Mouse (Mus musculus): ENCODE measurements at regions not wholly inside any gene's neighbourhood (a gene's known extent, or its start where the extent isn't known, plus 50 kb on each side); places are given as distances from the start of the nearest gene placed in this dataset.

DNA sequence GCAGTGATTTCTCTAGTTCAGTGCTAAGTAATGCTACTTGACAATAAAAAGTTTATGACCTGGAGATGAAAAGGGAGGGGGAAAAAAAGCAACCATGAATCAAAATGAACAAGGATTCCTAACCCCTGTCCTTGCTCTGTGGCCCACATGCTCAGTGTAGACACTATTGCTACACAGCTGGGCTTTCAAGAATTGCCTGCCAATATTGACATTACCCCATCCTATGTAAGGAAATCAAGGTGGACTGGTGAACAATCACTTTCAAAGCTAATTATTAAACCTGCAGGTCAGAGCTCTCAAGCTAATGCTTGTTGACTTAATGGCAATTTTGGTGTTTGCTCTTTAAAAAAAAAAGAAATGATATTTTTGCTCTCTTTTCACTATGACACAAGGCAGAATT, 491.8 kb downstream of the Bcl11a start:
- no peak for DNase-seq (ENCODE audit: low spot score)
- H3K4me1 ChIP-seq = no peaks in the 10 kb centered on the region
- no peak overlapping the region for H3K27ac ChIP-seq (replicated peaks)
- H3K27me3 ChIP-seq (ENCODE audit: low read depth, poor library complexity, severe bottlenecking) = no peaks in the 10 kb centered on the region
- H3K4me3 ChIP-seq = no peak overlapping the region
- H3K9me3 ChIP-seq (replicated peaks) = no peaks in the 10 kb centered on the region
- H3K36me3 ChIP-seq = no peaks in the 10 kb centered on the region

- H3K4me1 ChIP-seq = no peaks in the 10 kb centered on the region
- no peaks in the 10 kb centered on the region for H3K36me3 ChIP-seq
- no peak overlapping the region for H3K27ac ChIP-seq (replicated peaks)
- no peaks in the 10 kb centered on the region for H3K27me3 ChIP-seq (ENCODE audit: low read depth, poor library complexity, severe bottlenecking)
- no peak for DNase-seq (ENCODE audit: low spot score)
- H3K4me3 ChIP-seq = no peak overlapping the region
- no peaks in the 10 kb centered on the region for H3K9me3 ChIP-seq (replicated peaks)
- WGBS = 83% methylated on average over 5 of the region's 5 CpGs
These were observed 535.7 kb downstream of the Bcl11a start for GRCm38 (mm10) chr11:24613529-24613928.

DNA sequence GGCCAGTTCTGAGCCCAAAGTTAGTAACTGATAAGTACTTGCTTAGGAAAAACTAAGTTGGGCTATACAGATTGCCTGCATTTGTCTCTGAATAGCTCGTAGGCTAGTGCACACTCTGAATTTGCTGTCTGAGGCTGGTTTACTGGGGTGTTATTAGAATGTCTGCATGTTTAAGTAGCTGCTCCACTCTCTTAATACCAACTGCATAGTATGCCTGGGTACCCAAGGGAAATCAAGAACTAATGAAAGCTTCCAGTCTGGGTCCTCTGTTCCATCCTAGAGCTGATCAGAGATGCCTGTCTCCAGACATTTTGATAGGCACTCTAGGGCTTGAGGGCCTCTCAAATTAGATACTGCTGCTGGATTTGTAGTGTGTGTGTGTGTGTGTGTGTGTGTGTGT, 537.6 kb downstream of the Bcl11a start:
- no peaks in the 10 kb centered on the region for H3K27me3 ChIP-seq (ENCODE audit: low read depth, poor library complexity, severe bottlenecking)
- H3K27ac ChIP-seq (replicated peaks) = no peak overlapping the region
- H3K9me3 ChIP-seq (replicated peaks) = no peaks in the 10 kb centered on the region
- no peak overlapping the region for H3K4me3 ChIP-seq
- DNase-seq (ENCODE audit: low spot score) = no peak
- no peaks in the 10 kb centered on the region for H3K36me3 ChIP-seq
- no peaks in the 10 kb centered on the region for H3K4me1 ChIP-seq
- 94% methylated on average over 1 of the region's 1 CpGs for WGBS

GRCm38 (mm10) chr11:24618586-24618985, 540.7 kb downstream of the Bcl11a start:
- H3K27me3 ChIP-seq (ENCODE audit: low read depth, poor library complexity, severe bottlenecking) = no peaks in the 10 kb centered on the region
- no peaks in the 10 kb centered on the region for H3K36me3 ChIP-seq
- no peak overlapping the region for H3K4me3 ChIP-seq
- no peak overlapping the region for H3K27ac ChIP-seq (replicated peaks)
- H3K4me1 ChIP-seq = no peaks in the 10 kb centered on the region
- DNase-seq (ENCODE audit: low spot score) = no peak
- WGBS = 85% methylated on average over 2 of the region's 2 CpGs
- H3K9me3 ChIP-seq (replicated peaks) = no peaks in the 10 kb centered on the region

GRCm38 (mm10) chr11:24619021-24619420, 541.2 kb downstream of the Bcl11a start:
- Histone ChIP-seq H3K4me1 (no peaks in the 10 kb centered on the region), H3K9me3 (replicated peaks) (no peaks in the 10 kb centered on the region), H3K27ac (replicated peaks) (no peak overlapping the region), H3K4me3 (no peak overlapping the region), H3K36me3 (no peaks in the 10 kb centered on the region), H3K27me3 (ENCODE audit: low read depth, poor library complexity, severe bottlenecking) (no peaks in the 10 kb centered on the region)
- WGBS = 86% methylated on average over 4 of the region's 4 CpGs
- no peak for DNase-seq (ENCODE audit: low spot score)

GRCm38 (mm10) chr11:24628619-24629018, 550.8 kb downstream of the Bcl11a start:
- H3K36me3 ChIP-seq = no peaks in the 10 kb centered on the region
- H3K4me3 ChIP-seq = no peak overlapping the region
- no peak overlapping the region for H3K27ac ChIP-seq (replicated peaks)
- H3K4me1 ChIP-seq = peaks cover 8% of the 10 kb centered on the region
- H3K27me3 ChIP-seq (ENCODE audit: low read depth, poor library complexity, severe bottlenecking) = no peaks in the 10 kb centered on the region
- 69% methylated on average over 5 of the region's 5 CpGs for WGBS
- DNase-seq (ENCODE audit: low spot score) = no peak
- no peaks in the 10 kb centered on the region for H3K9me3 ChIP-seq (replicated peaks)

- Histone ChIP-seq H3K27ac (replicated peaks) (no peak overlapping the region), H3K9me3 (replicated peaks) (no peaks in the 10 kb centered on the region), H3K4me3 (no peak overlapping the region), H3K4me1 (peaks cover 8% of the 10 kb centered on the region), H3K27me3 (ENCODE audit: low read depth, poor library complexity, severe bottlenecking) (no peaks in the 10 kb centered on the region), H3K36me3 (no peaks in the 10 kb centered on the region)
- DNase-seq (ENCODE audit: low spot score) = no peak
- WGBS = 66% methylated on average over 4 of the region's 4 CpGs
These were observed 551.6 kb downstream of the Bcl11a start for GRCm38 (mm10) chr11:24629431-24629830.

GRCm38 (mm10) chr11:24630403-24630900, 552.6 kb downstream of the Bcl11a start:
- Histone ChIP-seq H3K4me3 (no peak overlapping the region), H3K9me3 (replicated peaks) (no peaks in the 10 kb centered on the region), H3K27ac (replicated peaks) (no peak overlapping the region), H3K27me3 (ENCODE audit: low read depth, poor library complexity, severe bottlenecking) (no peaks in the 10 kb centered on the region), H3K36me3 (no peaks in the 10 kb centered on the region), H3K4me1 (peaks cover 14% of the 10 kb centered on the region)
- no peak for DNase-seq (ENCODE audit: low spot score)
- WGBS = 26% methylated on average over 1 of the region's 1 CpGs

- no peaks in the 10 kb centered on the region for H3K9me3 ChIP-seq (replicated peaks)
- H3K4me3 ChIP-seq = no peak overlapping the region
- no peaks in the 10 kb centered on the region for H3K36me3 ChIP-seq
- no peaks in the 10 kb centered on the region for H3K27me3 ChIP-seq (ENCODE audit: low read depth, poor library complexity, severe bottlenecking)
- WGBS = 86% methylated on average over 2 of the region's 2 CpGs
- no peak overlapping the region for H3K27ac ChIP-seq (replicated peaks)
- DNase-seq (ENCODE audit: low spot score) = no peak
- H3K4me1 ChIP-seq = peaks cover 14% of the 10 kb centered on the region
These were observed 553.8 kb downstream of the Bcl11a start for GRCm38 (mm10) chr11:24631651-24632050.

GRCm38 (mm10) chr11:24636716-24637115, 558.9 kb downstream of the Bcl11a start:
- Histone ChIP-seq H3K27ac (replicated peaks) (no peak overlapping the region), H3K9me3 (replicated peaks) (no peaks in the 10 kb centered on the region), H3K4me1 (peaks cover 6% of the 10 kb centered on the region; the same call in 1 of the 2 replicates), H3K27me3 (ENCODE audit: low read depth, poor library complexity, severe bottlenecking) (no peaks in the 10 kb centered on the region), H3K4me3 (no peak overlapping the region), H3K36me3 (no peaks in the 10 kb centered on the region)
- DNase-seq (ENCODE audit: low spot score) = no peak
- WGBS = 90% methylated on average over 4 of the region's 4 CpGs

DNA sequence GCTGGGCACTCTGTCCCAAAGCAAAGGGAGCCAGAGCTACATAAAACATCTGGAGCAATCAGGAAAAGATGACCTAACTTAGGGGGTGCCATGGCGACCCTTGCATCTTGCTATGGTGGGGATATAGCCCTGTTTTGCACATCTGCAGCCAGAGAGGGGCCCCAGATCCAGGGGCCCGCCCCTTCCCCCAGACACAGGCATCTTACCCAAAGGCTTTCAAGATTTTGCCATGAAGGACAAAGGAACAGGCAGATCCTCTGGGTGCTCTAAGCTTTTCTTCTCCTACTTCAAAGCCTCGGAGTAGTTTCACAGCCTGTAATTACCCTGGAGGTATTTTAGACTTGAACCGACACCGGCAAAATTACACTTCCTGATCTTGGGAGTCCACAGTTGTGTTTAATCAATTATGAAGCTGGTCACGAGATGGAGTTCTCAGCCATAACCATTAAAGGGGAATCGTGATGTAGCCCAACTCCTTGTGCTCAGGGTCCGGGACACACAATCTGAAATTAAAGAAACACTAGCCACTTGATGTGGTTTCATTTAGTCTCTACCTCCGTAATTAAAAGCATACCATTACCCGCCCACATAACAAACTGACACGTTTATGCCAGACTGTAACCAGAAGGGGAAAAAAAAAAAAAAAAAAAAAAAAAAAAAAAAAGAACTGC, 565.7 kb downstream of the Bcl11a start:
- DNase-seq (ENCODE audit: low spot score) = no peak
- H3K4me3 ChIP-seq = no peak overlapping the region
- no peaks in the 10 kb centered on the region for H3K36me3 ChIP-seq
- WGBS = 68% methylated on average over 11 of the region's 11 CpGs
- H3K27ac ChIP-seq (replicated peaks) = no peak overlapping the region
- H3K9me3 ChIP-seq (replicated peaks) = no peaks in the 10 kb centered on the region
- H3K4me1 ChIP-seq = peaks cover 4% of the 10 kb centered on the region
- H3K27me3 ChIP-seq (ENCODE audit: low read depth, poor library complexity, severe bottlenecking) = no peaks in the 10 kb centered on the region

DNA sequence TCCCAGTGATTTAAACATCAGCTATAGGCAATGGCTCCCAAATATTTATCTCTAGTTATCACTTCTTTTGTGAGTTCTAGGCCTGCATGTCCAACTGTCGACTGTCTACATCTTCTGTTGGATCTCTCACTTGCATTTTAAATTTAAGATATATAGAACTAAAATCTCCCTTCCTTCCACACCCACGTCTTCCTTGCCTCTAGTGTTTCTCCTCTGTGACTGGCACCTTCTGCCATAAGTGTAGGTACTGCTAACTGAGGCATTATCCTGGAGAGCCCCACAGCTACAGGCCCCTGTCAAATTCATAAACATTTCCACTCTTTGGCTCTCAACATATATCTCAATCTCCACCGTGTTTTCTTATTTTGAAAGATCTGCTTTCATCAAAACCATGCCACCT, 575.0 kb downstream of the Bcl11a start:
- no peak overlapping the region for H3K27ac ChIP-seq (replicated peaks)
- H3K4me3 ChIP-seq = no peak overlapping the region
- no peaks in the 10 kb centered on the region for H3K4me1 ChIP-seq
- no peaks in the 10 kb centered on the region for H3K27me3 ChIP-seq (ENCODE audit: low read depth, poor library complexity, severe bottlenecking)
- no peaks in the 10 kb centered on the region for H3K36me3 ChIP-seq
- DNase-seq (ENCODE audit: low spot score) = no peak
- H3K9me3 ChIP-seq (replicated peaks) = no peaks in the 10 kb centered on the region
- WGBS = 79% methylated on average over 3 of the region's 3 CpGs

- Histone ChIP-seq H3K9me3 (replicated peaks) (no peaks in the 10 kb centered on the region), H3K4me3 (no peak overlapping the region), H3K36me3 (no peaks in the 10 kb centered on the region), H3K4me1 (no peaks in the 10 kb centered on the region), H3K27me3 (ENCODE audit: low read depth, poor library complexity, severe bottlenecking) (no peaks in the 10 kb centered on the region), H3K27ac (replicated peaks) (no peak overlapping the region)
- WGBS = 97% methylated on average over 4 of the region's 4 CpGs
- DNase-seq (ENCODE audit: low spot score) = no peak
These were observed 586.2 kb downstream of the Bcl11a start for GRCm38 (mm10) chr11:24664082-24664481.

DNA sequence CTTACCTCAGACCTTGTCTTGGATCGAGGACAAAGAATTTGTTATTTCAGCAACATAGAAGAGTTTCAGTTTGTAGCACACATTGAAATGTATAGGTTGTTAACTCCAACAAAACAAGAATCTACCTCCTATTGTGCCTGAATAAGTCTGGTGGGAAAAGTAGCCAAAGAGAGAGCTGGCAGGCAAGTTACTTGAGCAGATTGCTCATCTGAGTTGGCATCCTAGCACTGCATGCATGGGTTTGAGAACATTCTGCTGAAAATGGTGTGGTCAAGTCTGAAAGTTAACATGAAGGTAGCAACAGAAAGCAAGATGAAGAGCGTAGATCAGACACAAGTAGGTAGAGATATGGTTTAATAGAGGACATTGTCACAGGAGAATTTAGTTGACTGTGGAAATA, 587.5 kb downstream of the Bcl11a start:
- WGBS = 86% methylated on average over 2 of the region's 2 CpGs
- Histone ChIP-seq H3K4me1 (no peaks in the 10 kb centered on the region), H3K9me3 (replicated peaks) (no peaks in the 10 kb centered on the region), H3K4me3 (no peak overlapping the region), H3K27me3 (ENCODE audit: low read depth, poor library complexity, severe bottlenecking) (no peaks in the 10 kb centered on the region), H3K27ac (replicated peaks) (no peak overlapping the region), H3K36me3 (no peaks in the 10 kb centered on the region)
- no peak for DNase-seq (ENCODE audit: low spot score)

Measured in midbrain, embryonic 10.5 days (tissue).